Mouse (Mus musculus) intestine, embryonic 14.5 days (tissue): ENCODE results near the gene Tll2. TPM values are rescaled to one million over a fixed set of nuclear protein-coding genes. Genes with fewer than 3 reads are reported as not detected.

Experiments used
- ATAC-seq: fragments of 200-750 bp; cut with Nextera tagmentation; replicated peaks from 2 replicates; pipeline ENCODE4 v1.8.0; 2017; ENCODE audit warnings: low read depth, moderate number of reproducible peaks, moderate TSS enrichment, moderate library complexity; ENCODE audit not compliant: low FRiP score, low TSS enrichment
- DNase-seq: peaks from one replicate; pipeline ENCODE4 v3.0.0-alpha.2; 2018; ENCODE audit warnings: low spot score
- H3K27ac ChIP-seq: fragments of 300-500 bp; sonication (generic); 2 replicates; pipeline ENCODE4 v1.5.1; 2014; ENCODE audit warnings: low read depth, mild to moderate bottlenecking, control low read depth
- H3K27me3 ChIP-seq: fragments of 300-500 bp; sonication (generic); replicated peaks from 2 replicates; pipeline ENCODE4 v1.6.1; 2014; ENCODE audit warnings: low read length, control low read depth; ENCODE audit not compliant: control insufficient read depth, insufficient read depth
- H3K36me3 ChIP-seq: fragments of 300-500 bp; sonication (generic); 2 replicates; pipeline ENCODE4 v1.6.1; 2014; ENCODE audit warnings: low read length, control low read depth; ENCODE audit not compliant: control insufficient read depth, insufficient read depth
- H3K4me1 ChIP-seq: fragments of 300-500 bp; sonication (generic); replicated peaks from 2 replicates; pipeline ENCODE4 v1.6.1; 2014; ENCODE audit warnings: low read length, control low read depth, mixed read lengths; ENCODE audit not compliant: control insufficient read depth, insufficient read depth
- H3K4me2 ChIP-seq: fragments of 300-500 bp; sonication (generic); 2 replicates; pipeline ENCODE4 v1.6.1; 2014; ENCODE audit warnings: low read length
- H3K4me3 ChIP-seq: fragments of 300-500 bp; sonication (generic); 2 replicates; pipeline ENCODE4 v1.5.1; 2014; ENCODE audit warnings: low read depth, low read length, control low read depth, mixed read lengths
- H3K9ac ChIP-seq: fragments of 300-500 bp; sonication (generic); 2 replicates; pipeline ENCODE4 v1.6.1; 2014; ENCODE audit warnings: mild to moderate bottlenecking, low read length
- H3K9me3 ChIP-seq: fragments of 300-500 bp; sonication (generic); 2 replicates; pipeline ENCODE4 v1.6.1; 2016; ENCODE audit warnings: low read length, control low read depth; ENCODE audit not compliant: control insufficient read depth
- WGBS: fragments of 180-500 bp; shearing (Covaris S2); extraction: QIAGEN DNeasy Blood & Tissue Kit; methylation state at CpG from one replicate; pipeline ENCODE4 v1.1.7; 2014; 5-methylcytosine and 5-hydroxymethylcytosine counted together
- polyA plus RNA-seq: library from polyadenylated mRNA; unstranded; fragments of >200 nt; fragmentation: Nextera tagmentation; extraction: Ambion mirVana; gene quantifications from 2 replicates; pipeline ENCODE4 v1.2.1, GENCODE M21; 2014

Gene Tll2
- polyA plus RNA-seq, 1 experiment from 2014 or later, result not detected

DNA sequence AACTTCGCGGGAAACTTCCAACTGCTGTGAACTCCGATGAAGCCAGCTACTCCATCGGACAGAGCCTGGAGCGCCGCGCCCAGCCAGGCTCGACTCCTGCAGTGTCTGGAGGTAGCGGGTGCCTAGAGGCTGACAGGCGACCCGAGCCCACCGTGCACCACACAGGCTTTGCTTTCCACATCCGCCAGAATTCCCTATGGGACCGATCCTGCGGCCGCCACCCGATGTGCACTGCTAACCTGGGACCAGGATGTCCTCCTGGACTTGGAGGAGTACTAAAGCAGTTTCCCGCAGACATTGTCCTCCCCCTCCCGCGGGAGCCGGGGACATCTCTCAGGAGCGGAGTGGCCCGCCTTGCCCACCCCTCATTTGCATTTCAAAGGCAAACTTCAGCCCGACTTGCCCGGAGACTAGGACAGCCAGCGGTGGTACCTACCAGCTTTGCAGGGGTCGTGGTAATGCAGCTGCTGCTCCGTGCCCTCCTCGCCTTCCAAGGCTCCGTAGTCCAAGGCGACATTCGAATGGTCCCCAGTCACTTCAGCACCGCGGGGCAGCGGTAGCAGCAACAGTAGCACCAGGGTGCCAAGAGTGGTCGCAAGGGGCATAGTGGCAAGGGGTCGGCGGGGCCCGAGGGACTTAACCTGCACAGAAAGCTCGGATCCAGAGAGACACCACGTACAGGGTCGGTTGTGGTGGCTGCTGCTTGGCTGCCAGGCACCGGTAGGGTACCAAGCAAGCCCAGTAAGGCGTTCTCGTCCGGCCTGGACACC, 409 bp downstream of the Tll2 start:
- Histone ChIP-seq H3K27me3 (peaks cover 38% of the 10 kb centered on the region), H3K4me1 (peaks cover 15% of the 10 kb centered on the region; the same call in 1 of the 2 replicates), H3K4me3 (peak overlapping the region; percentile 43), H3K9ac (peak overlapping the region; percentile 35), H3K27ac (no peak overlapping the region), H3K9me3 (no peaks in the 10 kb centered on the region), H3K4me2 (peak overlapping the region; percentile 94), H3K36me3 (peaks cover 6% of the 10 kb centered on the region; the same call in 1 of the 2 replicates)
- ATAC-seq, result 0 out of 2 replicates have a peak, but pooled peaks have one; percentile 14
- WGBS, result under 1% methylated on average over 45 of the region's 46 CpGs
- DNase-seq, result peak; percentile 69

DNA sequence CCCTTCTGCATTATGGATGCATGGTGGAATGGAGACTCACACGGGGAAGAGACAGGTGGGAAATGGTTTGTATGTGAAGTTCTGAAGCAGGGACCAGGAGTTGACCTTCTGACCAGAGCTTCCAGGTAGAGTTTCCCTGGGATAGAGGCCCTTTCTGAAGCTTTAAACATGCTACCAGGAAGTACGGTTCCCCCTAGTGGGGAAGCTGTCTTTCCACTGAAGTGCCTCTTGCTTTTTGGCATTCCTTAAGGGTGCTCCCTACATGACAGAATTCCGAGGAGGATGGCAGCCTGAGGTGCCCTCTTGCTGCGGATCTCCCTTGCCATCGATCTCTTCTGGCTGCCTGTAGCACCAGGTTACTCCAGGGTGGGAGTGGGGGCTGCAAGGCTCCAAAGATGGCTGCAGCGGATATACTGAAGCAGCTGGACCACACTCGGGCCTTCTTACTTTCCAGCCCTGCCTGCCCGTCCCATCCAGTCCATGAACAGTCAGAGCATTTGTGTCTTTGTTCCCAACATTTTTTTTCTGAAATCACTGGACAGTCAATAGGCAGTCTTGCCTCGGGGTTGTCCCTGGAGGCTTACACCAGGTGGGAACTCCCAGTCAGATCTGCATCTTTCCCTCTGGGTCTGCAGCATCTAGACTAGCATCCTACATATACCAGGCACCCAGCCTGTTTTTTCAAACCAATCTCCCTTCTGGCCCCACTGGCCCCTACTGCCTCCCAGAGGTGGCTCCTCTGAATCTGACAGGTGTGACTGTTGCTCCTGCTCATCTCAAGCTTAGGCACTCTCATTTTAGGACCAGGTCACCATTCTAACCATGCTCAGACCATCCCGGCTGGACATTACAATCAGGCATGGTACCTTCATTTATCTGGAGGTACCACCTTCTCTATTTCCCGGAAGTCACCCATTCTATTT, 2.2 kb downstream of the Tll2 start:
- Histone ChIP-seq H3K4me2 (no peak overlapping the region), H3K4me3 (no peak overlapping the region), H3K27me3 (peaks cover 38% of the 10 kb centered on the region), H3K4me1 (peaks cover 15% of the 10 kb centered on the region; the same call in 1 of the 2 replicates), H3K9ac (no peak overlapping the region), H3K9me3 (no peaks in the 10 kb centered on the region), H3K27ac (no peak overlapping the region), H3K36me3 (no peaks in the 10 kb centered on the region)
- WGBS, result 69% methylated on average over 11 of the region's 11 CpGs
- ATAC-seq (no peak), DNase-seq (no peak)

DNA sequence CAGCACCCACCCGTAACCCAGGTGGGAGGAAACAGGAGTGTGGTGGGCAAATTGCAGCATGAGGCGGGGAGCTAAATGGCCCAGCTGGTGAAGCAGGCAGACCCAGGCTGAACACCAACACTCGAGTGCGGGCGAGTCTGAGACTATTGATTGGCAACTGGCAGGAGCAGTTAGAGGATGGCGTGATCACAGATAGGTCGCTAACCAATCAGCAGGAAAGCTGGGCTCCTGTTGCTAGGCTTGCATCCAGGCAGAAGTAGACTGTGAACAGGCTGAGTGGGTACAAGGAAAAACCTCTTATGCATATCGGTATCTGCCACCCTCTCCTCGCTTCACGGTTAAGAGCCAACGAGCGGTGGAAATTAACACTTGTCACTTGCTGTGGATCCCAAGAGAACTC, 9.0 kb downstream of the Tll2 start:
- Histone ChIP-seq H3K9ac (no peak overlapping the region), H3K4me1 (no peaks in the 10 kb centered on the region), H3K9me3 (no peaks in the 10 kb centered on the region), H3K4me3 (no peak overlapping the region), H3K4me2 (no peak overlapping the region), H3K27ac (no peak overlapping the region), H3K27me3 (no peaks in the 10 kb centered on the region), H3K36me3 (no peaks in the 10 kb centered on the region)
- DNase-seq, result no peak
- 87% methylated on average over 12 of the region's 12 CpGs for WGBS
- ATAC-seq, result no peak

DNA sequence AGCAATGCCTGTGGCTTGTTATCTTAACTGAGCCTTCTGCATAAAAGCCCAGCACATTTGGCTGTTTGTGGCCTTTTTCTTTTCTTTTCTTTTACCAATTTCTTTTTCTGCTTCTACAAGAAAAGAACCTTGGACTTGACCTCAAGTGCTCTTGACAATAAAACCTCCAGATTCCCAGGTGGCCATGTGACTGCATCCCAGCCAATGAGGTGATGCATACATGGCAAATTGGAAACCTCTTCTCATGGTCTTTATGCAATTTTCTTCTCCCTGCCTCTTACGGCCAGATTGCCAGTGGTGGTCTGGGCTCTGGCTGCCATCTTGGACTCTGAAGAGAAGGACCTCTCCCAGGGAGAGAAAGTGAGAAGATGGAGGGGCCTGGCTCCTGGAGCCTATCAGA, 13.3 kb downstream of the Tll2 start:
- ATAC-seq, result no peak
- Histone ChIP-seq H3K9ac (no peak overlapping the region), H3K36me3 (no peaks in the 10 kb centered on the region), H3K27me3 (no peaks in the 10 kb centered on the region), H3K4me3 (no peak overlapping the region), H3K27ac (no peak overlapping the region), H3K4me2 (no peak overlapping the region), H3K4me1 (no peaks in the 10 kb centered on the region), H3K9me3 (no peaks in the 10 kb centered on the region)
- WGBS, result 95% methylated on average over 1 of the region's 1 CpGs
- no peak for DNase-seq

GRCm38 (mm10) chr19:41192953-41193352, 13.7 kb downstream of the Tll2 start:
- Histone ChIP-seq H3K9me3 (no peaks in the 10 kb centered on the region), H3K9ac (no peak overlapping the region), H3K36me3 (no peaks in the 10 kb centered on the region), H3K27me3 (no peaks in the 10 kb centered on the region), H3K4me3 (no peak overlapping the region), H3K4me1 (no peaks in the 10 kb centered on the region), H3K27ac (no peak overlapping the region), H3K4me2 (no peak overlapping the region)
- ATAC-seq (no peak), DNase-seq (no peak)
- 82% methylated on average over 4 of the region's 4 CpGs for WGBS

- no peaks in the 10 kb centered on the region for H3K9me3 ChIP-seq
- DNase-seq (peak; percentile 59), ATAC-seq (no peak)
These were observed 14.9 kb downstream of the Tll2 start for GRCm38 (mm10) chr19:41191724-41192123.

GRCm38 (mm10) chr19:41190876-41191434, 15.7 kb downstream of the Tll2 start:
- Histone ChIP-seq H3K9ac (no peak overlapping the region), H3K27ac (no peak overlapping the region), H3K4me3 (no peak overlapping the region), H3K4me1 (no peaks in the 10 kb centered on the region), H3K9me3 (no peaks in the 10 kb centered on the region), H3K27me3 (no peaks in the 10 kb centered on the region), H3K36me3 (no peaks in the 10 kb centered on the region), H3K4me2 (no peak overlapping the region)
- ATAC-seq (no peak), DNase-seq (no peak)
- WGBS, result 70% methylated on average over 6 of the region's 6 CpGs

More at GRCm38 (mm10) chr19:41191724-41192123, 14.9 kb downstream of the Tll2 start:
- H3K27ac ChIP-seq, result no peak overlapping the region
- no peaks in the 10 kb centered on the region for H3K27me3 ChIP-seq
- H3K36me3 ChIP-seq, result no peaks in the 10 kb centered on the region
- H3K4me1 ChIP-seq, result no peaks in the 10 kb centered on the region
- WGBS, result 75% methylated on average over 9 of the region's 9 CpGs
- no peak overlapping the region for H3K4me2 ChIP-seq
- H3K4me3 ChIP-seq, result no peak overlapping the region
- no peak overlapping the region for H3K9ac ChIP-seq

DNA sequence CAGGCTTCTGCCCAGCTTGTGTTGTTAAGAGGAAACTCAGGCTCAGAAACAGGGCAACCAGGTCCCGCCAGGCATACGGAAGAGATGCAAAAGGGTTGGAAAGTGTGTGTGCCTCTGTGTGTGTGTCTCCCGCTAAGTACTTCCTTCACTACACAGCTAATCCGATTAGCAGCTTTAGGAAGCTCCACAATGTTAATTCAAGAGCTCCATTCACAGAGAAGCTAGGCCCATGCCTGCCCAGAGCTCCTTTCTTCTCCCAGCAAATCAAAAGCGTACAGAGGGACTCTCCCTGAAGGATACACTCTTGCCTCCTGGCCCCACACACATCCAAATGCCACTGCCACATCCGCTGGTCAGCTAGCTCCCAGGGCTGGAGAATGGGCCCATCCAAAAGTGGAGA, 29.3 kb downstream of the Tll2 start:
- H3K4me3 ChIP-seq, result no peak overlapping the region
- WGBS, result 45% methylated on average over 6 of the region's 6 CpGs
- H3K27ac ChIP-seq, result no peak overlapping the region
- ATAC-seq (no peak), DNase-seq (no peak)
- H3K27me3 ChIP-seq, result no peaks in the 10 kb centered on the region
- H3K4me1 ChIP-seq, result no peaks in the 10 kb centered on the region
- H3K4me2 ChIP-seq, result no peak overlapping the region
- no peaks in the 10 kb centered on the region for H3K36me3 ChIP-seq
- H3K9me3 ChIP-seq, result no peaks in the 10 kb centered on the region
- H3K9ac ChIP-seq, result no peak overlapping the region
